In the genomic region with DNA sequence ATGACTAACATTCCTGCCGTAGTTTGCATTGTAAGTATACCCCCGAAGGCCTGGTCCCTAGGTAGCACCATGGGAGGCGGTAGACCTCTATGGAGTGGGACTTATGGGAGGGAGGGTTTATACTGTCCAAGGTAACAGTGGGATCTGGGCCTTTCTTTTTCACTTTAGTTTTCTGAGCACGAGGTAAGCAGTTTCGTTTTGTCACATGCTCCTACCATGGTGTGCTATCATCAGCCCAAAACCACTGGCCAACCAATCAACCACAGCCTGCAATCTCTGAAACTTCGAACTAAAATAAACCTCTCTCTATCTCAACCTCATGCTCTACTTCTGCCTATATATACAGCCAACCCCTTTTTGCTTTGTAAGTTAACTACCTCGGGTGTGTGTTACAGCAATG, we compare ENCODE assay signal across 18 mouse cellular contexts. TPM values are rescaled to one million over a fixed set of nuclear protein-coding genes. Genes with fewer than 3 reads are reported as not detected.
"Had no signal": no experiment of that assay in that cellular context is flagged by ENCODE, and none has a peak within 500 bp of the region (broad histone marks: within the 10 kb centered on the region; RNA-seq: fewer than 3 reads in every experiment).

No protein-coding gene starts in this region.

- ATAC-seq: liver, postnatal 0 days; midbrain, embryonic 15.5 days had no signal

- H3K27ac ChIP-seq: limb, embryonic 10.5 days; liver, embryonic 13.5 days; lung, embryonic 15.5 days; macrophage; midbrain, embryonic 15.5 days; neural tube, embryonic 13.5 days; stomach, postnatal 0 days had no signal

- H3K4me1 ChIP-seq: limb, embryonic 10.5 days; lung, embryonic 15.5 days had no signal

- H3K9me3 ChIP-seq: limb, embryonic 10.5 days; liver, embryonic 13.5 days; lung, embryonic 15.5 days; megakaryocyte, embryonic 14.5 days; midbrain, embryonic 15.5 days; neural tube, embryonic 13.5 days had no signal

- DNase-seq: kidney, adult 2 months; kidney, postnatal 25 days; liver, embryonic 13.5 days; liver, postnatal 0 days; lung, postnatal 14 days had no signal

- H3K4me3 ChIP-seq: limb, embryonic 10.5 days; liver, embryonic 13.5 days; lung, embryonic 15.5 days; megakaryocyte, embryonic 14.5 days; midbrain, embryonic 15.5 days; neural tube, embryonic 13.5 days had no signal

- H3K27me3 ChIP-seq: lung, embryonic 15.5 days; midbrain, embryonic 15.5 days; neural tube, embryonic 13.5 days had no signal

- H3K36me3 ChIP-seq: limb, embryonic 10.5 days; liver, embryonic 13.5 days; lung, embryonic 15.5 days; midbrain, embryonic 15.5 days; neural tube, embryonic 13.5 days had no signal

- H3K4me2 ChIP-seq: liver, embryonic 13.5 days; lung, embryonic 15.5 days; midbrain, embryonic 11.5 days; midbrain, embryonic 15.5 days; neural tube, embryonic 13.5 days had no signal

- H3K9ac ChIP-seq: liver, embryonic 13.5 days; liver, postnatal 0 days; lung, embryonic 15.5 days; midbrain, embryonic 15.5 days; neural tube, embryonic 13.5 days had no signal

RNA-seq across cellular contexts. Expression of gene Art2b, which starts 32.9 kb away (rescaled TPM):
- total RNA-seq: layer of hippocampus, adult 18-20 months; layer of hippocampus, postnatal 10 days; left cerebral cortex, postnatal 10 days had no signal
- polyA plus RNA-seq: kidney, embryonic 16.5 days; limb, embryonic 10.5 days; limb, embryonic 14.5 days; liver, embryonic 13.5 days; lung, embryonic 15.5 days; midbrain, embryonic 11.5 days; midbrain, embryonic 15.5 days; neural tube, embryonic 13.5 days; stomach, postnatal 0 days had no signal
